Mouse (Mus musculus): ENCODE results near the gene Itih1.

Itih1 gene

GRCm38 (mm10) chr14:30922053-30922670 lies 20.9 kb downstream of the Itih1 start:
- TF ChIP-seq GATA4 (IDR thresholded peaks at IDR 0.05; ENCODE audit: insufficient replicate concordance, low read length), result no peak

GRCm38 (mm10) chr14:30916516-30916915 lies 26.6 kb downstream of the Itih1 start:
- TF ChIP-seq GATA4 (IDR thresholded peaks at IDR 0.05; ENCODE audit: insufficient replicate concordance, low read length), result no peak

- TF ChIP-seq GATA4 (IDR thresholded peaks at IDR 0.05; ENCODE audit: insufficient replicate concordance, low read length), result no peak
Measured at GRCm38 (mm10) chr14:30913404-30913803, 29.7 kb downstream of the Itih1 start.

- no peak for TF ChIP-seq GATA4 (IDR thresholded peaks at IDR 0.05; ENCODE audit: insufficient replicate concordance, low read length)
Measured at GRCm38 (mm10) chr14:30912641-30913040, 30.4 kb downstream of the Itih1 start.

- no peak for TF ChIP-seq GATA4 (IDR thresholded peaks at IDR 0.05; ENCODE audit: insufficient replicate concordance, low read length)
Measured at GRCm38 (mm10) chr14:30911141-30911540, 31.9 kb downstream of the Itih1 start.

- TF ChIP-seq GATA4 (IDR thresholded peaks at IDR 0.05; ENCODE audit: insufficient replicate concordance, low read length), result no peak
Measured at GRCm38 (mm10) chr14:30907814-30908265, 35.2 kb downstream of the Itih1 start.

- no peak for TF ChIP-seq GATA4 (IDR thresholded peaks at IDR 0.05; ENCODE audit: insufficient replicate concordance, low read length)
Measured at GRCm38 (mm10) chr14:30906001-30906400, 37.1 kb downstream of the Itih1 start.

- no peak for TF ChIP-seq GATA4 (IDR thresholded peaks at IDR 0.05; ENCODE audit: insufficient replicate concordance, low read length)
Measured at GRCm38 (mm10) chr14:30904307-30904706, 38.8 kb downstream of the Itih1 start.

- no peak for TF ChIP-seq GATA4 (IDR thresholded peaks at IDR 0.05; ENCODE audit: insufficient replicate concordance, low read length)
Measured at GRCm38 (mm10) chr14:30903036-30903435, 40.1 kb downstream of the Itih1 start.

- TF ChIP-seq GATA4 (IDR thresholded peaks at IDR 0.05; ENCODE audit: insufficient replicate concordance, low read length), result no peak
Measured at GRCm38 (mm10) chr14:30902628-30903027, 40.5 kb downstream of the Itih1 start.

GRCm38 (mm10) chr14:30899972-30900371 lies 43.1 kb downstream of the Itih1 start:
- TF ChIP-seq GATA4 (IDR thresholded peaks at IDR 0.05; ENCODE audit: insufficient replicate concordance, low read length), result no peak

GRCm38 (mm10) chr14:30888271-30888732 lies 54.8 kb downstream of the Itih1 start:
- no peak for TF ChIP-seq GATA4 (IDR thresholded peaks at IDR 0.05; ENCODE audit: insufficient replicate concordance, low read length)

GRCm38 (mm10) chr14:30886204-30886603 lies 56.9 kb downstream of the Itih1 start, which contains the start of gene Itih4:
TSS of gene Itih4 (plus strand) at chr14:30886476.
- peak; percentile 92; the same call in 1 of the 2 replicates for TF ChIP-seq GATA4 (IDR thresholded peaks at IDR 0.05; ENCODE audit: insufficient replicate concordance, low read length)

GRCm38 (mm10) chr14:30885298-30885697 lies 57.8 kb downstream of the Itih1 start:
- TF ChIP-seq GATA4 (IDR thresholded peaks at IDR 0.05; ENCODE audit: insufficient replicate concordance, low read length), result no peak

- TF ChIP-seq GATA4 (IDR thresholded peaks at IDR 0.05; ENCODE audit: insufficient replicate concordance, low read length), result no peak
Measured at GRCm38 (mm10) chr14:30881718-30882108, 61.4 kb downstream of the Itih1 start.

GRCm38 (mm10) chr14:30880811-30881717 lies 62.0 kb downstream of the Itih1 start:
- TF ChIP-seq GATA4 (IDR thresholded peaks at IDR 0.05; ENCODE audit: insufficient replicate concordance, low read length), result no peak

Data from liver, adult (tissue).